Mouse (Mus musculus) layer of hippocampus, postnatal 36 days (tissue): Measurements from ENCODE around the gene Hist1h2bg. TPM values are rescaled to one million over a fixed set of nuclear protein-coding genes. Genes with fewer than 3 reads are reported as not detected.
"Not testable (repeated sequence)": the region's sequence is repeated elsewhere in the genome, so short reads cannot be mapped to it uniquely, and the experiment has no call there.

Experiments used
- DNase-seq, 2 experiments: peaks; one replicate each; pipeline ENCODE4 v3.0.0; 2022
- total RNA-seq, 2 experiments: library from RNA; stranded (reverse); gene quantifications; 2 replicates each; pipeline ENCODE4 v1.2.3; 2021

Gene Hist1h2bg
- total RNA-seq, 2 experiments from 2014 or later: 74.7 to 86.4 TPM

- no peak for DNase-seq
Observed at GRCm38 (mm10) chr13:23562699-23563462, 8.3 kb upstream of the Hist1h2bg start.

GRCm38 (mm10) chr13:23564482-23564881 lies 6.7 kb upstream of the Hist1h2bg start:
- DNase-seq: no peak

GRCm38 (mm10) chr13:23570261-23571021 lies 755 bp upstream of the Hist1h2bg start:
- not testable (repeated sequence) for DNase-seq

GRCm38 (mm10) chr13:23571504-23572217 lies 465 bp downstream of the Hist1h2bg start:
- not testable (repeated sequence) for DNase-seq

GRCm38 (mm10) chr13:23572218-23573033 lies 1.2 kb downstream of the Hist1h2bg start:
- DNase-seq: no peak

GRCm38 (mm10) chr13:23573034-23573897 lies 2.1 kb downstream of the Hist1h2bg start:
- not testable (repeated sequence) for DNase-seq

DNA sequence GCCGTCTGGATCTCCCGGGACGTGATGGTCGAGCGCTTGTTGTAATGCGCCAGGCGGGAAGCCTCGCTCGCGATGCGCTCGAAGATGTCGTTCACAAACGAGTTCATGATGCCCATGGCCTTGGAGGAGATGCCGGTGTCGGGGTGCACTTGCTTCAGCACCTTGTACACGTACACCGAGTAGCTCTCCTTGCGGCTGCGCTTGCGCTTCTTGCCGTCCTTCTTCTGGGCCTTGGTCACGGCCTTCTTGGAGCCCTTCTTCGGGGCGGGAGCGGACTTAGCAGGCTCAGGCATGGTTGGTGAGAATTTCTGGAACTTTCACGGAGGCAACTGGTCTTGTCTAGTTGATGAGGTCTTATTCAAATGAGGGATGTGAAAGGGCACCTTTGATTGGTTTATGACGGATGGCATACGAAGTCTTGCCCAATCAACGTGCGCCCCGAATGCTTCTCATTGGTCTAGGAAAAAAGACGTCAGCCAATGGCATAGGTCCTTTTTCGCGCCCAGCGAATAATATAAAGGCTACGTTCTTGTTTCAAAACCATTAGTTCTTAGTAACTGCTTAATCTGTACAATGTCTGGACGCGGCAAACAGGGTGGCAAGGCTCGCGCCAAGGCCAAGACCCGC lies 2.8 kb downstream of the Hist1h2bg start, which contains the start of the genes Hist1h2bf and Hist1h2ad:
Hist1h2bf (minus strand) TSS at position 299 of the 627 bp plus-strand sequence.
Hist1h2ad (plus strand) TSS at position 484 of the 627 bp plus-strand sequence.
- DNase-seq: peak; percentile 87 to 90

DNA sequence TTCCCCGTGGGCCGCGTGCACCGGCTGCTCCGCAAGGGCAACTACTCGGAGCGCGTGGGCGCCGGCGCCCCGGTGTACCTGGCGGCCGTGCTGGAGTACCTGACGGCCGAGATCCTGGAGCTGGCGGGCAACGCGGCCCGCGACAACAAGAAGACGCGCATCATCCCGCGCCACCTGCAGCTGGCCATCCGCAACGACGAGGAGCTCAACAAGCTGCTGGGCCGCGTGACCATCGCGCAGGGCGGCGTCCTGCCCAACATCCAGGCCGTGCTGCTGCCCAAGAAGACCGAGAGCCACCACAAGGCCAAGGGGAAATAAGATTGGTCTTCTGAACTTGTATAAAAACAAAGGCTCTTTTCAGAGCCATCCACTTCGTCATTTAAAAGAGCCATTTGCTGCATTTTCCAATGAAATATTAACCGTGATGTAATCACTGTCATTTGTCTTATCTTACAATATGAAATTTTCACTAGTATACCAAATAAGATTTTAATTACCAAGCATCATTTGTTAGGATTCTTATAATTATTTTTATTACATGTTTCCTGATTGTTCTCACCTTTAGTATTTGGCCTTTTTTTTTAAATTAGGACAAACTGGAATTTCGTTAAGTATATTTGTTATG lies 3.5 kb downstream of the Hist1h2bg start:
- DNase-seq: not testable (repeated sequence)

DNA sequence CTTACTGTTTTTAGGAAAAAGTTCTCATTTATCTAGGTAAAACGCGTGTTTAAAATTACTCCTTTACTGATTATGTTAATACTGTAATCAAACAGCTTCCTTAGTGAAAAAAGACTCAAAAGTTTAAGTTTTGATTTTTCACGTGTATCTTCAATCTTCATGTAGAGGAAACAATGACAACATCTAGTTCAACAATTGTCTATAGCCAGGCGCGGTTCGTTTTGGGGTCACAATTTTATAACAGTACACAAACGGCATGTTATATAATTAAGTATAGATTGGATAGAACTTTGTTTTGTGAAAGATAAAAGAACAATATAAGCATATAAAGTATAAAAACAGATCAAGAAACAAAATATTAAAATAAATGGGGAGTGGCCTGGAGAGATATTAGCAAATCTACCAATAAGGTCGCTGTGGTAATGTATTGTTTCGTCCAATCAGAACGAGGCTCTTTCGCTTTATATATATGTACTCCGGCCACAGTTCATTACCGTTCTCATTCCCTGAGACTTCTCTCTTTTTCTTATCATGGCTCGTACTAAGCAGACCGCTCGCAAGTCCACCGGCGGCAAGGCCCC lies 4.2 kb downstream of the Hist1h2bg start, which contains the start of gene Hist1h3d:
Hist1h3d (plus strand) TSS at position 493 of the 581 bp plus-strand sequence.
- peak; percentile 48 to 58 for DNase-seq

DNA sequence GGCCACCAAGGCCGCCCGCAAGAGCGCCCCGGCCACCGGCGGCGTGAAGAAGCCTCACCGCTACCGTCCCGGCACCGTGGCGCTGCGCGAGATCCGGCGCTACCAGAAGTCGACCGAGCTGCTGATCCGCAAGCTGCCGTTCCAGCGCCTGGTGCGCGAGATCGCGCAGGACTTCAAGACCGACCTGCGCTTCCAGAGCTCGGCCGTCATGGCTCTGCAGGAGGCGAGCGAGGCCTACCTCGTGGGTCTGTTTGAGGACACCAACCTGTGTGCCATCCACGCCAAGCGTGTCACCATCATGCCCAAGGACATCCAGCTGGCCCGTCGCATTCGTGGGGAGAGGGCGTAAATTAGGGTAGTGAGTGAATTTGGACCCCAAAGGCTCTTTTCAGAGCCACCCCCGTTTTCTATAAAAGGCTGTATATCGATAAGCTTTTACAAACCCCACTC lies 4.7 kb downstream of the Hist1h2bg start:
- not testable (repeated sequence) for DNase-seq

DNA sequence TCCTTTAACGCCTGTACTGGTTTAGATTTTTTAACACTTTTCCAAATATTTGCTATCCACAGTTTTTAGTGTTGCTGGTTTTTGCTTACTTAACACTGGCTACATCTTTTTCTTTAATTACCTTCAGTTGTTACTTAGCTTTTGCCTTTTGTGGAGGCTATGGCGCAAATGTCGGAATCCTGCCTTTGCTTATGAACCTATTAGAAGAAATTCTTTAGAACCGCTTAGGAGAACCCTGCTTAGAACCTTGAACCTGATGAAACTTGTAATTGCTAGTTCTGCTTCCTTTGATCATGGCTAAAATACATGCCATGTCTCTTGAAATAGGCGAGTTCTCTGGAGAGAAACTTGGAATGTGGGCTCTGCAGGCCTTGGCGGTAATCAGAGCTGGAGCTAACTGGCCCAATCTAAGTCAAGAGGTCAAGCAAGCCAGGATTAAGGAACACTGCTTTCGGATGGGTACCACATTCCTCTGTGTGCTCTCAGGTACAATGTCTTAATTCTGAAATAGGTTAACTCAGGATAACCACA lies 5.2 kb downstream of the Hist1h2bg start:
- no peak for DNase-seq

- DNase-seq: no peak
Observed at GRCm38 (mm10) chr13:23576906-23577639, 5.9 kb downstream of the Hist1h2bg start.

DNA sequence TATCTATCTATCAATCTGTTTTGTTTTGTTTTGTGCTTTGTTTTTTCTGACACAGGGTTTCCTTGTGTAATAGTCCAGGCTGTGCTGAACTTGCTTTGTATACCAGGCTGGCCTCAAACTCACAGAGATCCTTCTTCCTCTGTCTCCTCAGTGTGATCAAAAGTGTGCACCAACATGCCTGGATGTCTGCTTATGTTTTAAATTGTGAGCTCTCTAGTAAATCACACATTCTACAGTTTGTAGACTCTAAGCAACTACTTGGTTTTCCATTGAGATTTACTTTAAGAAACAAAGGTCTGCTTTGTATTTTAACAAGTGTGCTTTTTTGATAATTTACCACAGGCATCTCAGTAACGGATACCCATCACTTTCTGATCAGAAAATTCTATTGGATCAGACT lies 6.6 kb downstream of the Hist1h2bg start:
- no peak for DNase-seq

DNA sequence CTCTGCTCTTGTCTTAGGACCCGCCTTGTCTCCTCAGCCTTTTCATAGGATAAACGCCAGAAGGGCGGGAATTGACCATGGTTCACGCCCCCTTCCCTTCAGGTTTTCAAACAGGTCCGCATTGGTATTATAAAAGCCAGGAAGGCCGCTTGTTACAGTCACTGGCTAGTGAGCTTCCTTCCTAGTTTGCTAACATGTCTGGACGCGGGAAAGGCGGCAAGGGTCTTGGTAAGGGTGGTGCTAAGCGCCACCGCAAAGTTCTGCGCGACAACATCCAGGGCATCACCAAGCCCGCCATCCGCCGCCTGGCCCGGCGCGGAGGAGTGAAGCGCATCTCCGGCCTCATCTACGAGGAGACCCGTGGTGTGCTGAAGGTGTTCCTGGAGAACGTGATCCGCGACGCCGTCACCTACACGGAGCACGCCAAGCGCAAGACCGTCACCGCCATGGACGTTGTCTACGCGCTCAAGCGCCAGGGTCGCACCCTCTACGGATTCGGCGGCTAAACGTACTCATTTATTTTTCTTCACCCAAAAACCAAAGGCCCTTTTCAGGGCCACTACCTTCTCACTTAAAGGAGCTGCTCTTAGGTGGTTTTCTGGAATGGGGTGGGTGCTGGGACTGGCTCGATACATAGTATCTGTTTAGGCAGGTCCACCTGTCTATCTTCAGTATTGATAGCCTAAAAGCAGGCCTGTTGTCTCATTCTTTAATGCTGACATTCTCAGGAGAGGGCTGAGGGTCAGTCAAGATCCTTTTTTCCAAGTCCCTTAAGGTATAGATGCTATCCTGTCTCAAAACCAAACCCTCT lies 10.4 kb downstream of the Hist1h2bg start, which contains the start of gene Hist1h4d:
Hist1h4d (plus strand) TSS at position 191 of the 811 bp plus-strand sequence.
- DNase-seq: peak; percentile 96 to 97

- DNase-seq: no peak
Observed at GRCm38 (mm10) chr13:23582219-23583056, 11.2 kb downstream of the Hist1h2bg start.

GRCm38 (mm10) chr13:23583387-23584068 lies 12.3 kb downstream of the Hist1h2bg start:
- no peak for DNase-seq
